Mouse (Mus musculus): ENCODE results near the gene Abcg5. TPM values are rescaled to one million over a fixed set of nuclear protein-coding genes. Genes with fewer than 3 reads are reported as not detected.

Gene Abcg5
- total RNA-seq, 2 experiments from 2014 or later, result 0.40 TPM; not detected in 1

GRCm38 (mm10) chr17:84617953-84618352 is 64.9 kb downstream of the Abcg5 start:
- no peak for DNase-seq
- intact Hi-C loops (cut with DNase I), result no loop called here

- intact Hi-C loops (cut with DNase I), result no loop called here
- no peak for DNase-seq
These were observed 66.2 kb downstream of the Abcg5 start for GRCm38 (mm10) chr17:84616526-84617074.

- DNase-seq, result no peak
- intact Hi-C loops (cut with DNase I), result no loop called here
These were observed 67.0 kb downstream of the Abcg5 start for GRCm38 (mm10) chr17:84615811-84616210.

- intact Hi-C loops (cut with DNase I), result no loop called here
- no peak for DNase-seq
These were observed 70.8 kb downstream of the Abcg5 start for GRCm38 (mm10) chr17:84611971-84612370.

- intact Hi-C loops (cut with DNase I), result no loop called here
- no peak for DNase-seq
These were observed 71.3 kb downstream of the Abcg5 start for GRCm38 (mm10) chr17:84611500-84611899.

DNA sequence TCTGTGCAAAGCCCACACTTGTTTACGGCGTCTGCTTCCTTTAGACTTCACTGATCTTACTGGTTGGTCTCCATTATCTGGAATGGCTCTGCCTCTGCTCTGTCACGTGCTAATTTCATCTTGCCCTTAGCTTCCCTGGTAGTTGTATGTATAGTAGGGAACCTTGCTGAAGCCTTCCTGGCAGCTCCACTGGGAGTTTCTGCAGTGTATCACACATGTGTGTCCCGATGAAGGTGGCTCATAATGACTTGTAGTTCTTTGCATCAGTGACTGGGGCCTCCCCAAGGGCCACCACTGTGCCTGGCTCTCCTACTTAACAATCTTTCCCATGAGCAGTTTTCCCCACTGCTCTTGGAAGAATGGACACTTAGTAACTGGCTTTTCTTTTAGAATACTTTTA is 74.2 kb downstream of the Abcg5 start:
- intact Hi-C loops (cut with DNase I), result no loop called here
- DNase-seq, result no peak

Other genes with a start within 250 kb of the Abcg5 start
- gene Thada, start 216.8 kb downstream of the Abcg5 start, total RNA-seq (2021), result 10 to 100 TPM; 18.4 to 21.7 TPM
- gene Plekhh2, start 171.1 kb downstream of the Abcg5 start, total RNA-seq (2021), result 1 to 10 TPM; 3.9 to 4.7 TPM
- 10 to 100 TPM; 20.1 to 22.8 TPM for gene Dync2li1, start 56.5 kb downstream of the Abcg5 start, total RNA-seq (2021)
- gene Abcg8, start 6.7 kb downstream of the Abcg5 start, total RNA-seq (2021), result not detected
- 10 to 100 TPM; 64.8 to 67.7 TPM for gene Lrpprc, start 107.8 kb upstream of the Abcg5 start, total RNA-seq (2021)

Data from left cerebral cortex, postnatal 4 days (tissue).